Mouse (Mus musculus): Measurements from ENCODE around the gene Spsb4. TPM values are rescaled to one million over a fixed set of nuclear protein-coding genes. Genes with fewer than 3 reads are reported as not detected.

Spsb4 gene
- polyA plus RNA-seq, 1 experiment: 0.05 TPM

DNA sequence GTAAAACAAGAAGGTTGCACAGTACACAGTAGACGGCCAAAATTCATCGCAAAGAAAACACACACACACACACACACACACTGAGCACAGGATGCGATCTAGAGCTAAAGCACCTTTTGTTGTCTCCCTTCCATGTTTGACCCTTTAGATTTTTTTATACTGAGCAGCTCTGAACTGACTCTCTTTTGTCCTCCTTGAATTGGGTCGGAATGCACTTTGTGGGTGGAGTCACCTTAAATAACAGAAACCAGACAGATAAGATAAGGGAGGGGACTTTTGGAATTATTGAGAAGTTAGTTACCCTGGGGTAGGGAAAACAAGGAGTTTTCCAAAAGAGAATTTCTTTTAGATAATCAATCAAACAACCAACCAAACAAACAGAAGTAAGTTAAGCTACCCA is 7.4 kb upstream of the Spsb4 start:
- no peak for DNase-seq (ENCODE audit: low read depth in 1 of 2, low spot score in 2 of 2)

DNA sequence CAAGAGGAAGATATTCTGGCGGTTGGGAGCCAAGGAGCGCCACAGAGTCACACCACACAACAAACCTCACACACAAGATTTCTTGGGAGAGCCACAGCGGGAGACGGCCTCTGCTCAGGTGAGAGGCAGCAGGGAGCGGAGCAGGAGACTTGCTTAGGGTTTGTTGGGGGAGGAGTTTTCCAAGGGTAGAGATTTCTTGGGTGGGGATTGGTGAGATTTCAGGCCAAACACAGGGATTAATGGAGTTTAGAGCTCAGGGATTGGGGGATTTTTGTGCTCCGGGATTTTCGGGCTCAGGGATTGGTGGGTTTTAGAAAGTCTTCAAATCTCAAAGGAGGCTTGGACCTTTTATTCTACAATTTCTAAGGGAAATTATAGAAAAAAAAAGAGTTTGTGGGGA is 5.8 kb upstream of the Spsb4 start:
- DNase-seq (ENCODE audit: low read depth in 1 of 2, low spot score in 2 of 2): no peak
- 0 out of 2 replicates have a peak, but pooled peaks cover 2% of the 10 kb centered on the region for H3K27me3 ChIP-seq (ENCODE audit: control insufficient read depth, insufficient read depth, low read length)
- no peaks in the 10 kb centered on the region for H3K4me1 ChIP-seq (ENCODE audit: control insufficient read depth, insufficient read depth, insufficient read length)
- TF ChIP-seq POLR2A (IDR thresholded peaks at IDR 0.05; ENCODE audit: low read depth, low read length) (no peak), CTCF (IDR thresholded peaks at IDR 0.05; ENCODE audit: extremely low read depth, insufficient read depth, insufficient read length, insufficient replicate concordance) (no peak)
- 87% methylated on average over 7 of the region's 7 CpGs for WGBS
- H3K4me3 ChIP-seq (ENCODE audit: extremely low read depth, insufficient read depth, insufficient read length): no peak overlapping the region
- no peak overlapping the region for H3K27ac ChIP-seq (ENCODE audit: insufficient read depth, low read length)
- no peaks in the 10 kb centered on the region for H3K36me3 ChIP-seq (ENCODE audit: control insufficient read depth, insufficient read depth, low read length)

More for the DNA sequence above, 7.4 kb upstream of the Spsb4 start:
- Histone ChIP-seq H3K36me3 (ENCODE audit: control insufficient read depth, insufficient read depth, low read length) (no peaks in the 10 kb centered on the region), H3K4me1 (ENCODE audit: control insufficient read depth, insufficient read depth, insufficient read length) (no peaks in the 10 kb centered on the region), H3K27me3 (ENCODE audit: control insufficient read depth, insufficient read depth, low read length) (no peaks in the 10 kb centered on the region), H3K27ac (ENCODE audit: insufficient read depth, low read length) (no peak overlapping the region), H3K4me3 (ENCODE audit: extremely low read depth, insufficient read depth, insufficient read length) (no peak overlapping the region)
- 94% methylated on average over 4 of the region's 4 CpGs for WGBS
- no peak for TF ChIP-seq POLR2A (IDR thresholded peaks at IDR 0.05; ENCODE audit: low read depth, low read length)
- no peak for TF ChIP-seq CTCF (IDR thresholded peaks at IDR 0.05; ENCODE audit: extremely low read depth, insufficient read depth, insufficient read length, insufficient replicate concordance)

DNA sequence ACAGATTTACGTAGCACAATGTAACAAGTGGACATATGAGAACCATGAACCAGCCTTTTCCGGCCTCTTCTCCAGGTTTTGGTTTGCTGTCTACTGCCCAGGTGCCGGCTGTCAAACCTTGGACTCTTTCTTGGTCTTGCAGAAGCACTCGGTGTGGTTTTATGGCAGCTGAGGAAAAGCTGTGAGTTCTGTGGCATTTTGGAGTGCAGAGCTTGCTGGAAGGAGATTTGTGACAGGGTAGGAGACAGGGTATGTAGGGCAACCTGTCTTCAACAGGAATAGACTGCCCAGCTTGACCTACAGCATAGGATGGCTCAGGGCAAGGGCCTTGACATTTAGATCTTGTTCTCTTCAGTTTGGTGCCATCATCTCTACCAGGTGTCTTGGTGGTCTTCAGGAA is 4.3 kb upstream of the Spsb4 start:
- TF ChIP-seq POLR2A (IDR thresholded peaks at IDR 0.05; ENCODE audit: low read depth, low read length): no peak
- no peak for TF ChIP-seq CTCF (IDR thresholded peaks at IDR 0.05; ENCODE audit: extremely low read depth, insufficient read depth, insufficient read length, insufficient replicate concordance)
- H3K4me1 ChIP-seq (ENCODE audit: control insufficient read depth, insufficient read depth, insufficient read length): peaks cover 4% of the 10 kb centered on the region
- DNase-seq (ENCODE audit: low read depth in 1 of 2, low spot score in 2 of 2): no peak
- 88% methylated on average over 4 of the region's 4 CpGs for WGBS
- H3K27ac ChIP-seq (ENCODE audit: insufficient read depth, low read length): no peak overlapping the region
- H3K36me3 ChIP-seq (ENCODE audit: control insufficient read depth, insufficient read depth, low read length): no peaks in the 10 kb centered on the region
- H3K27me3 ChIP-seq (ENCODE audit: control insufficient read depth, insufficient read depth, low read length): peaks cover 10% of the 10 kb centered on the region
- H3K4me3 ChIP-seq (ENCODE audit: extremely low read depth, insufficient read depth, insufficient read length): no peak overlapping the region

DNA sequence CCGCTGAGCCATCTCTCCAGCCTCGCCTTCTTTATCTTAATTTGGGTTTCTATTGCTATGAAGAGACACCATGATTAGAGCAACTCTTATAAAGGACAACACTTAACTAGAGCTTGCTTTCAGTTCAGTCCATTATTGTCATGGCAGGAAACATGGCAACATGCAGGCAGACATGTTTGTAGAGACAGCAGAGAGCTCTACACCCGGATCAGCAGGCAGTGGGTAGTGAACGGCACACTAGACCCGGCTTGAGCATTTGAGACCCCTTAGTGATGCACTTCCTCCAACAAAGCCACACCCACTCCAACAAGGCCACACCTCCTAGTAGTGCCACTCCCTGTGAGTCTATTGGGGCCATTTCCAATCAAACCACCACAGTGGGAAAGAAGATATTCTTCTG is 3.7 kb upstream of the Spsb4 start:
- WGBS: 85% methylated on average over 5 of the region's 5 CpGs
- no peak for TF ChIP-seq CTCF (IDR thresholded peaks at IDR 0.05; ENCODE audit: extremely low read depth, insufficient read depth, insufficient read length, insufficient replicate concordance)
- TF ChIP-seq POLR2A (IDR thresholded peaks at IDR 0.05; ENCODE audit: low read depth, low read length): no peak
- H3K27me3 ChIP-seq (ENCODE audit: control insufficient read depth, insufficient read depth, low read length): peaks cover 14% of the 10 kb centered on the region

DNA sequence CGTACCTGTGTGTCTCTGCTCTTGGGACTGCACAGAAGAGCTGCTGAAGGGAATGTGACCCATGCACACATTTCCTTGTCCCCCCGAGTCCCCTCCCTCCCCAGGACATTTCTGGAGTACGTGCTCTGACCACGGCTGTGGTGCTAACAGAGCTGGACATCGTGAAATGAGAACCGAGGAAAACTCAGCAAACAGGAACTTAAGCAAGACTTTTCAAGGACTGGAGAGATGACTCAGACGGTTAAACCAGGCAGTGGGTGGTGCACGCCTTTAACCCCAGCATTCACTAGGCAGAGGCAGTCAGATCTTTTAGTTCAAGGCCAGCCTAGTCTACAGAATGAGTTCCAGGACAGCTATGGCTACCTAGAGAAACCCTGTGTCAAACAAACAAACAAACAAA is 1.5 kb upstream of the Spsb4 start:
- Histone ChIP-seq H3K36me3 (ENCODE audit: control insufficient read depth, insufficient read depth, low read length) (no peaks in the 10 kb centered on the region), H3K4me3 (ENCODE audit: extremely low read depth, insufficient read depth, insufficient read length) (no peak overlapping the region), H3K27ac (ENCODE audit: insufficient read depth, low read length) (no peak overlapping the region), H3K4me1 (ENCODE audit: control insufficient read depth, insufficient read depth, insufficient read length) (peaks cover 4% of the 10 kb centered on the region), H3K27me3 (ENCODE audit: control insufficient read depth, insufficient read depth, low read length) (peaks cover 19% of the 10 kb centered on the region)
- WGBS: 48% methylated on average over 8 of the region's 8 CpGs
- no peak for TF ChIP-seq CTCF (IDR thresholded peaks at IDR 0.05; ENCODE audit: extremely low read depth, insufficient read depth, insufficient read length, insufficient replicate concordance)
- no peak for TF ChIP-seq POLR2A (IDR thresholded peaks at IDR 0.05; ENCODE audit: low read depth, low read length)
- no peak for DNase-seq (ENCODE audit: low read depth in 1 of 2, low spot score in 2 of 2)

More for the DNA sequence above, 3.7 kb upstream of the Spsb4 start:
- Histone ChIP-seq H3K36me3 (ENCODE audit: control insufficient read depth, insufficient read depth, low read length) (no peaks in the 10 kb centered on the region), H3K4me1 (ENCODE audit: control insufficient read depth, insufficient read depth, insufficient read length) (peaks cover 4% of the 10 kb centered on the region), H3K27ac (ENCODE audit: insufficient read depth, low read length) (no peak overlapping the region), H3K4me3 (ENCODE audit: extremely low read depth, insufficient read depth, insufficient read length) (no peak overlapping the region)
- DNase-seq (ENCODE audit: low read depth in 1 of 2, low spot score in 2 of 2): no peak

DNA sequence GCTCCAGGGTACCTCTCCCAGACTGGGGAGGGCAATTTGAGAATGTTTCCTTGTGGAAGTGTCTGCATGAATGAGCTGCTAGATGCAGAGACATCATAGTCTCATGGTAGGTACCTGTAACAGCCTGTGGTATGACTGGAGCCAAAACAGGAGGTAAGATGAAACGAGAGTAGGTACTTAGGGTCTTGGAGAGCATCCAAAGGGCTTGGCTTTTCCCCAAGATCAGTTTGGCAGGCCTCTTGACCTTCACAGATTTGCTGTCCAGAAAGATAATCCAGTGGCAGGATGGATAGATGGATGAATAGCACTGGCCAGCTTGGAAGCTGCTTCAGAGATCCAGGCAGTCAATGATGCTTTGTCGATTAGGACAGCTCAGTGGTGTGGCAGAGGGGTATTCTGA is 1.0 kb upstream of the Spsb4 start:
- WGBS: 70% methylated on average over 2 of the region's 2 CpGs
- peaks cover 4% of the 10 kb centered on the region for H3K4me1 ChIP-seq (ENCODE audit: control insufficient read depth, insufficient read depth, insufficient read length)
- H3K27ac ChIP-seq (ENCODE audit: insufficient read depth, low read length): no peak overlapping the region
- DNase-seq (ENCODE audit: low read depth in 1 of 2, low spot score in 2 of 2): no peak
- no peaks in the 10 kb centered on the region for H3K36me3 ChIP-seq (ENCODE audit: control insufficient read depth, insufficient read depth, low read length)
- no peak overlapping the region for H3K4me3 ChIP-seq (ENCODE audit: extremely low read depth, insufficient read depth, insufficient read length)
- no peak for TF ChIP-seq POLR2A (IDR thresholded peaks at IDR 0.05; ENCODE audit: low read depth, low read length)
- no peak for TF ChIP-seq CTCF (IDR thresholded peaks at IDR 0.05; ENCODE audit: extremely low read depth, insufficient read depth, insufficient read length, insufficient replicate concordance)
- peaks cover 19% of the 10 kb centered on the region for H3K27me3 ChIP-seq (ENCODE audit: control insufficient read depth, insufficient read depth, low read length)

DNA sequence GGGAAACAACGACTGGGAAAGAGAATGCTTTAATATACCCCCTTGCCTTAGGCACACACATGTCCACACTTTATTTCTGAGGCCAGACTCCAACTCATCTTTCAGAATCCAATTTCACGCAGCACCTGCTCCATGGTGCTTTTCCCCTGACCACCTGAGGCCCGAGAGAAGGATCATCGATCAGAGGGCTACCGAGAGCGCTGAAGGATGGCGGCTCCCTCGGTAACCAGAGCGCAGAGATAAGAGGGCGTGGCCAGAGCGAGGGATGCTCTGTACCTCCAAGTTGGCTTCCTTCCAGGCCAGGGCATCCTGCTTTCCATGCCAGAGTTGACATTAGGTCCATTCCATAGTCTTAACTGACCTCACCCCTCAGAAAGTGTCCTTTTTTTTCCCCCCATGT is 588 bp upstream of the Spsb4 start:
- no peaks in the 10 kb centered on the region for H3K36me3 ChIP-seq (ENCODE audit: control insufficient read depth, insufficient read depth, low read length)
- TF ChIP-seq CTCF (IDR thresholded peaks at IDR 0.05; ENCODE audit: extremely low read depth, insufficient read depth, insufficient read length, insufficient replicate concordance): no peak
- TF ChIP-seq POLR2A (IDR thresholded peaks at IDR 0.05; ENCODE audit: low read depth, low read length): no peak
- no peak overlapping the region for H3K4me3 ChIP-seq (ENCODE audit: extremely low read depth, insufficient read depth, insufficient read length)
- DNase-seq (ENCODE audit: low read depth in 1 of 2, low spot score in 2 of 2): no peak
- H3K27me3 ChIP-seq (ENCODE audit: control insufficient read depth, insufficient read depth, low read length): peaks cover 19% of the 10 kb centered on the region
- WGBS: 11% methylated on average over 11 of the region's 11 CpGs
- H3K27ac ChIP-seq (ENCODE audit: insufficient read depth, low read length): no peak overlapping the region
- H3K4me1 ChIP-seq (ENCODE audit: control insufficient read depth, insufficient read depth, insufficient read length): peaks cover 4% of the 10 kb centered on the region

Measured in spleen, adult 2 months (tissue).